Mouse (Mus musculus) ovary, postnatal 14 days (tissue): Measurements from ENCODE around the gene Glt8d1.
A peak's percentile ranks its signal among the peaks of the same experiment; 100 is the strongest.

Experiments used
- DNase-seq: peaks from one replicate; pipeline ENCODE4 v3.0.0; 2022; ENCODE audit warnings: low spot score

Gene Glt8d1

DNA sequence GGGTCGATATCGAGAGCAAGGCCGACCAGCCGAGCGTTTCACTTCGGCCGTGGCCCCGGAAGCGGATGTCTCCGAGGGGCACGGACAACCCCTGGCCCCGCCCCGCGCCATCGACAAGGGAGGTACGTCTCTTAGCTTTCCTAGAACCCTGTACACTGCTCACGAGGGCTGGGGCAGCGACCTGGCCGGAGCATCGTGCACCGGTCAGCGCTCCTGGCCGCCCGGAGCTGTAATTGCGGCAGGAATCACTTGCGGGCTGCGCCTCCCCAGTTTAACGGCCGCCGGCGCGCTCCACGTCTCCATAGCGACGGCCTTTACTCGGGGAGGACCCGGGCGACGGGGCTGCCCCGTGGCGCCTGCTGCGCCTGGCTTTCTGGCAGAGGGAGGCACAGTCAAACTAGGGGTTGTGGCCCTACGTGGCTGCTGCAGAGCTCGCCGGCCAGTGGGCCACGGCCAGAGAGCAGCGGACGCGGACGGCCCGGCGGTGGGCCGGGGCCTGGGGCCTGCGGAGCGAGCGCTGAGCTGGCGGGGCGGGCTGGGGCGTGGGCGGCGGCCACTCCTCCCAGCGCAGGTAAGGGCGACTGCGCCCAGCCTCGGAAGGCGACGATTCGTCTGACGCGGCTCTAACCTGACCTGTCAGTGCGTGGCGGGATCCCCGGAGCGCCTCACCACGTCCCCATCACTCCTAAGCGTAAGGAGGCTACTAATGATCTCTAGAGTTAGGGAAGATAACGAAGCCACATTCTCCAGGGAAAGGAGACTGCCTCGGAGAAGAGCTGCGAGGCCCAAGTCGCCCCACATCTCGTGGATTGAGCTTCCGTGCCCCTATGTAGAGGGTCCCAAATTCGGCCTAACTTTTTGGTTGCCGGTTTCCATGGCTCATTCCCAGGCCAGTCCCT lies at the start of gene Glt8d1, which contains the start of gene Spcs1:
TSS of gene Glt8d1 (plus strand) at position 94 of the 899 bp plus-strand sequence.
TSS of gene Spcs1 (minus strand) at position 366 of the 899 bp plus-strand sequence.
- DNase-seq, result peak; percentile 79

DNA sequence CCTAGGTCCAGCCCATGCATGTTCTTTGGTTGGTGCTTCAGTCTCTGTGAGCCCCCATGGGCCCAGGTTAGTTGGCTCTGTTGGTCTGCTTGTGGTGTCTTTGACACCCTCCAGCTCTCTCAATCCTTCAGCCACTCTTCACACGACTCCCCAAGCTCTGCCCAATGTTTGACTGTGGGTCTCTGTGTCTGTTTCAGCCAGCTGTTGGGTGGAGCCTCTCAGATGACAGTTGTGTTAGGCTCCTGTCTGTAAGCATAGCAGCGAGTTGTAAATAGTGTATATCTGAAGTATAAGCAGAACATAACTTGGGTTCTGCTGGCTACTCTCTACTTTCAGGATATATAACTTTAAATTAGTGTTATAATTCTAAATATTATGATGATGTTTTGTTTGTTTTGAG lies 42.7 kb upstream of the Glt8d1 start:
- no peak for DNase-seq

DNA sequence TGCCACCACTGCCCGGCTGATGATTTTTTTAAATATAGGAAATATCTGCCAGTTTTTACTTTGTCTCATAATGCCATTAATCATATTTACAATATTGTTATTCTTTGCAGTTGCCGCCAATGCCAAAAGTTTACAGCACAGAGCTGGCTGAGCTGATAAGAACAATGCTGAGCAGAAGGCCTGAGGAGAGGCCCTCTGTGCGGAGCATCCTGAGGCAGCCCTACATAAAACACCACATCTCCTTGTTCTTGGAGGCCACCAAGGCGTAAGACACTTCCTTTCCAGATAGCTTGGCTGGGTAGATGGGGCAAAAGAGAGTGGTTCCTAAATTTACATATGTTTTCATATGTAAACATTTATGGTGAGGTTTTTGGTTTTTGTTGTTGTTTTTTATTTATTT lies 42.2 kb upstream of the Glt8d1 start:
- DNase-seq, result no peak

DNA sequence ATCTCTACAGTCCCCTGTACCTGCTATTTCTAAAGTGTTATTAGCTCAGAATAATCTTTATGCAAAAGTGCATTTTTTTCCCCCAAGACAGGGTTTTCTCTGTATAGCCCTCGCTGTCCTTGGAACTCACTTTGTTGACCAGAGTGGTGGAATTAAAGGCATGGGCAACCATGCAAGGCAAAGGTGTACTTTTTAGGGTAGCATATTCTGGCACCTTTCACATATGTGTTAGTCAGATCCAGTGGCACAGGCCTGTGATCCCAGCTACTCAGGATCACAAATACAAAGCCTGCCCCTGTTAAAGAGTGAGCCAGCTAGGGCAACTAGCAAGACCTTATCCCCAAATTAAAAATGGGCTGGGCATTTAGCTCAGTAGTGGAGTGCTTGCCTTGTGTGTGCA lies 40.8 kb upstream of the Glt8d1 start:
- no peak for DNase-seq

DNA sequence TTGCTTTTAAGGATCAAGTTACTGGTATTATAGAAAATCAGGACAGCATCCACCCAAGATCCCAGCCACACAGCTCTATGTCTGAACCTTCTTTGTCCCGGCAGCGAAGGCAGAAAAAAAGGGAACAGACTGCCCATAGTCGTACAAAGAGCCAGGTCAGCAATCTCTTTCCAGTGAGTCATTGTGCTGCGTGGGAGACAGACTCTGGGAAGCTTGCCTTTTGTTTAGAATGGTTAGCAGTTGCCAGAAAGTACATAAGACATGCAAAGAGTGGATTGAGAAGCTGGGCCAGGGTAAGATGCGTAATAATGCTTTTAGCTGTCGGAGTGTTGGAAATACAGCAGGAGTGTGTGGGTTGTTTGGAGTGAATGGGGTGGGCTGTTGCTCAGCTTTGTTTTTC lies 27.0 kb upstream of the Glt8d1 start:
- peak; percentile 15 for DNase-seq

DNA sequence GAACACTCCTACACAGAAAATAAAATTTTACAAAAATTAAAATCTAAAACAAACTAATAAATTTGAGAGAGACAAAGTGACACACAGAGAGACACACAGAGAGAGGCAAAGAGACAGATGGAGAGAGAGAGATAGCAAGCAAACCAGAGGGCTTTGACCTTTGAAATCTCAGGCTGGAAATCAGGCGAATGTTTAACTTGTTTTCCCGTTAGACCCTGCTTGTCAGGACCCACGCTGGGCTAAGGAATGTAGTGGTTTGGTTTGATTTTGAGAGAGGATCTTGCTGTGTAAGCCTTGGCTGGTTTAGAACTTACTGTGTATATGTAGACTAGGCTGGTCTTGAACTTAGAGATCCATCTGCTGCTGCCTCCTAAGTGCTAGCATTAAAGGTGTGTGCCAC lies 25.0 kb upstream of the Glt8d1 start:
- DNase-seq, result no peak

DNA sequence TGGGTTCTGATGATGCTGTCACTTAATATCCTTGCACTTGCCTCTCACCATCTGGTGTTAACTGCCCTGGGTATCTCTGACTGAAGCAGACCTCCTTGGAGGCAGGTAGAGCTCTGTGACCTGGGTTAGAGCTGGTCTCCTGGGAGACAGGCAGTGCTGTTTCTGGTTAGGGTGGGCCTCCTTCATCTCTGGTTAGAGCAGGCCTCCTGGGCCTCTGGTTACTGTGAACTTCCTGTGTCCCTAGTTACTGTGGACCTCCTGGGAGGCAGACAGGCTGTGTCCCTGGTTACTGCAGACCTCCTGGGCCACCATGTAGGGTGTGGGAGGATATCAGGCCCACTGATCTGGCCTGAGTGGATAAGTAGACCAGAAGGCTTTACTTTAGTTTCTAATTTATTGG lies 4.8 kb upstream of the Glt8d1 start:
- no peak for DNase-seq

DNA sequence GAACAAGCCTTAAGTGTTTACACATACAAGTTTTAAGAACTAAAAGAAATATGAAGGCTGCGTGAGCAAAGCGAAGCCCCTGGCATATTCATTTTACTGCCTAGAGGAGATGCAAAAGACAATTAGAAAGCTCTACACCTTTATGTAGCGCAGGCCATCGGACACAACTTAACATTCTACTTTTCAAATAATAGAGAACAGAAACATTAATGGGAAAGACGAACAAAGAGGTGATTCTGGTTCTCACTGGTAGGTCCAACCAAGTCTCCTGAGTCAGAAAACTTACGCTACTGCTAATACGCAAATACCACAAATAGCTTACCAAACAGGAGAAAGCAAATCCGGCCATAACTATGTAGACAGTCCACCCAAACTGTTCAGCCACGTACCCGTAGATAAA lies 844 bp upstream of the Glt8d1 start:
- no peak for DNase-seq

DNA sequence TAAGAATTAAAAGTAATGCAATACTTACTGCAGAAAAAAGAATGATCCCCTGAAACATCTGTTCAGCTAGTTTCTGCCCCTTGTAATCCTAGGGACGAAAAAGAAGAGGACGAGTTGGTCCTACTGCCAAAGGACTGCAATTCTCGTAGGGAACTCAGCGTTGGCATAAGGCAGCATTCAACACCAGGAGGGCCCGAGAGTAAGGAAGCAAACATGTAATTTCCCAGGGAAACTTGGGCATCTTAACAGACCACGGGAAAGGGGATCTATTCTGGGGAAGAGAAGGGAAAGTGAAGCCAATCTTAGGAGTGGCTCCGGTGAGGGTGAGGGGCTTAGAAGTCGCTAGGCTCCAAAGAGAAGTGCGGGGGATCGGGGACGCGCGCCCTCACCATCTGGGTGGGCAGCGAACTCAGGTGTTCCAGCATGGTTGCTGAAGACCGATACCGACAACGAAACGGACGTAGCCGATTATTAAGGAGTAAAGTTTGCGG lies 339 bp upstream of the Glt8d1 start:
- no peak for DNase-seq

DNA sequence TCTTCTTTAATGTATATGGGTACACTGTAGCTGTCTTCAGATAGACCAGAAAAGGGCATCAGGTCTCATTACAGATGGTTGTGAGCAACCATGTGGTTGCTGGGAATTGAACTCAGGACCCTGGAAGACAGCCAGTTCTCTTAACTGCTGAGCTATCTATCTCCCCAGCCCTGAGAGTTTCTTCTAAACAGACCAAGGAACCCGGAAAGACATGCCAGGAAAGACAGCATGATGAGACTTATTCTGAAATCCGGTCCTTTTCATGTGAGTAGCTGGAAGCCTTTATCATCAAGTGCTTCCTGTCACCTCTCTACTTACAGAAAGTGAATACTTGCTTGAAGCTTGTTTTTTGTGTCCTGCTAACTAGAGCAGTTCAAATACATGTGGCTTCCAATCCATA lies 3.3 kb downstream of the Glt8d1 start:
- DNase-seq, result no peak

DNA sequence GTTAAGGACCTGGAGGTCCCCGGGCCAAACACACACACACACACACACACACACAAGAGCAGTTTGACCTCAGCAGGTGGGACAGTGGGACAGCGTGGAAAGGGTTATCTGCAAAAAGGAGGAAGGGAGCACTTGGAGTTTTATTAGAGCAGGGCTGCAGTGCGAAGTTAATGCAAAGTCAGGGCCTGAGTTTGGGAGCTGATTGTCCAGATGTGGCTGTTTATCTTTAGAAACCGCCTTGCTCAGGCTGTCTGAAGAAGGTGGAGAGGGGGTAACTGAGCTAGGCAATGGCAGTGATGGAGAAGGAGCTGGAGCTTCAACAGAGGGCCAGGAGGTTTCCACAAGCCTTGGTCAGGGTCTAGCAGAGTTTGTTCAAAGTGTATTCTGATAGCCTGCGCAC lies 5.6 kb downstream of the Glt8d1 start:
- no peak for DNase-seq

DNA sequence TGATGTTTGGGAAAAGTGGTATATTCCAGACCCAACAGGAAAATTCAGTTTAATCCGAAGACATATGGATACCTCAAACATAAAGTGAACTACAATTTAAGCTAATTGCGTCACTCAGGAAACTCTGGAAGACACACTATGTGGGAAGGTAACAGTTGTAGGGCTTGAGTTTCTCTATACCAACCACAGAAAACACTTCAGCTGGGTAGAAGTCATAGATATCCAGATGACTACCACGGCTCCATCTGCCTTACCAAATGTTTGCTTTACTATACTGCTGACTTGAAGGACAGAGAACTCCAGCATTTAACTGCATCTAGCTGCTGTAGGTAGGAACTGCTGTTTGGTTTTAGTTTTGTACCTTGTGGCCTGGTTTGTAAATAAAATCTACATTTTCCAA lies 10.4 kb downstream of the Glt8d1 start:
- DNase-seq, result no peak

DNA sequence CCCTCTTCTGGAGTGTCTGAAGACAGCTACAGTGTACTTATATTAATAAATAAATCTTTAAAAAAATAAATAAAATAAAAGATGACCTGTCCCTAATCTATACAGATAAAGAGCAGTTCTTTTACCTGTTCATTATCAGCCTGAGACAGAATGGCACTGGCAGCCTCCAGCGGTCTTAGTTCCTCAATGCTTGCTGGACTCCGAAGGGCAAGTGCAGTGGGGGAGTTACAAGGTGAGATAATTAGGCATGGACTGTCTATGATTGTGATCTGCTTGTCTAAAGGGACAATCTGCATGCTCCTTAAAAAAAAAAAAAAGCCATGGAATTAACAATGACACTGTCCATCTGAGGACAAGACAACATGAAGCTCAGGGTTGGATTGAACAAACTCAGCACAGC lies 12.7 kb downstream of the Glt8d1 start:
- no peak for DNase-seq

DNA sequence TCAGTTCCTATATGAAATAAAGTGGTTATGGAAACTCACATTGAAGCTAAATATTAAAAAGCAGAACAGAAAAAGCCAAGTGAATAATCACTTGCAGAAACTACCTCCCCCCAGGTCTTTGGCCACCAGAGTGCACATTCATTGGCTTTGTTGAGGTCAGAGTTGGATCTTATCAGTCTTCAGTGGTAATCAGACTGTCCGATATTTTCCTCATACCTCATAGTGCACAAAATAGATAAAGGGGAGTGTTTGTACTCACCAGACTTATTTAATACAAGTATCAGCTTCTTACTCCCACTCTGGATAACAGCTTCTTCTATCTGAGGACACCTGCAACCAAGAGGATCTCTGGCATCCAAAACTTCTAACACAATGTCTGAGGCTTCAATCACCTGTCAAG lies 14.9 kb downstream of the Glt8d1 start:
- DNase-seq, result no peak

DNA sequence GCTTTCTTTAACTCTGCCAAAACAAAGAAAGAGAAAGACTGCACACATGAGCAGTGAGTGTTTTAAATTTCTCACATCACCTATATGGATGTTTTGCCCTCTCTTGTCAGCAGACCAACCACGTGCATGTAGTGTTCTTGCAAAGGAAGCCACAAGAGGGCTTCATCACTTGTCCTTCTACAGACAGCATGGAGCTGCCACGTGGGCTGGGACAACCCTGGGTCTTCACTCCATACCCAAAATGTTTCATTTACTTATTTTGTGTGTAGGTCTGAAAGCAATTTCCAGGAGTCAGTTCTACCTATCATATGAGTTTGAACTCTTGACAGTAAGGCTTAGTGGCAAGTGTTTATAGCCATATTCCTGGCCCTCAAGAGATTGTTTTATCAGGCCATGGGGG lies 16.7 kb downstream of the Glt8d1 start:
- DNase-seq, result no peak

DNA sequence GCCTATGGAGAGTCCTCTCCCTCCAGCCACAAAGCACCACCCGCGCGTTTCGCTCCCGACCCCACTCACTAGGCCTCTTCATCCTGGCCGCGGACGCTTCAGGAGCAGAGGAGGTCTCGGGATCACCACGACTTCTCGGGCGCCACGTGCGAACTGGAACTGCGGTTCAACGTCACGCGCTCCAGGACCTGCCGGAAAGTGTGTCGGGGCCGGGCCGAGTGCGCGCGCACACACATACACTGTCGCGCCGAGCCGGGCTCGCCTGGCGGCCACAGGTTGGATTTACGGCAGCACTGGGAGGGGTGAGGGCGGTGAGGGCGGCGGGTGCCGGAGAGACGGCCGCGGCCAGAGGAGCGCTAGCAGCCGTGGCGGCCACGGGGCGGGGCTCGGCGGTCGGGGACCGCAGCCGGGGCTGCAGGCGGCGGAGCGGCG lies 17.7 kb downstream of the Glt8d1 start, which contains the start of the genes Pbrm1 and Gnl3:
TSS of gene Pbrm1 (plus strand) at position 279 of the 432 bp plus-strand sequence.
TSS of gene Gnl3 (minus strand) at position 293 of the 432 bp plus-strand sequence.
- peak; percentile 92 for DNase-seq

DNA sequence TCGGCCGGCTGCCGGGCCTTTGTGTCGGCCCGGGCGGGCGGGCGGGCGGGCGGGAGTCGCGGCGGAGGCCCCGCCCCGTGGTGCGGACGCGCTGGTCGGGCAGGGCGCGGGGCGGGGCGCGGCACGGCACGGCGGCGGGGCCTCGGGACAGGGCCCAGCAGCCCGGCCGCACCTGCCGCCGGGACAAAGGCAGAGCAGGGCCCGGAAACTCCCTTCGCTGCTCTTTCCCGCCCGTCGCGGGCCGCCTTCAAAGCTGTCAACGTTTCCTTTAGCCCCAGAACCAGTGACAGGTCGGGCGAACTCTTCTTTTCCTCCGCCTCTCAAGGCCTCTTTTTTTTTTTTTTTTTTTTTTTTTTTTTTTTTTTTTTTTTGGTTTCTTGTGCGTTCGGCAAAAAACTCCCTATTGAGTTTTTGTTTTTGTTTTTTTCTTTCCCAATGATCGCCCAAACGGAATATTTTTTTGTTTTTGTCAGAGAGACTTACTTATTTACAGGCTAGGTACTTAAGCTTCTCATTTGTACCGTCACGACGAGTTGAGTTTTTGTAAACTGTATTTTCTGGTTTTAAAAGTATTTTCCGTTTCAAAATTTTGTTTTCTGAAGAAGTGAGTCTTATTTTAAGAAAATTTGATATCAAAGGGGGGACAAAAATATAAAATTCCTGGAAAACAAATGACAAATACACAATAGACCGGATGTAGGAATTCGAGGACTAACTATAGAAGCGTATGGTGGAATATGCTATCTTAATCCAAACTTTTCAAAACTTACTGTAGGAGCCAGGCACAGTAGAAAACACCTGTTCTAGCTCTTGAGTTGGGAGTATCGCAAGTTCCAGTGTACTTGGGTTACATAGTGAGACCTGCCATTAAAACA lies 18.4 kb downstream of the Glt8d1 start:
- DNase-seq, result peak; percentile 52

DNA sequence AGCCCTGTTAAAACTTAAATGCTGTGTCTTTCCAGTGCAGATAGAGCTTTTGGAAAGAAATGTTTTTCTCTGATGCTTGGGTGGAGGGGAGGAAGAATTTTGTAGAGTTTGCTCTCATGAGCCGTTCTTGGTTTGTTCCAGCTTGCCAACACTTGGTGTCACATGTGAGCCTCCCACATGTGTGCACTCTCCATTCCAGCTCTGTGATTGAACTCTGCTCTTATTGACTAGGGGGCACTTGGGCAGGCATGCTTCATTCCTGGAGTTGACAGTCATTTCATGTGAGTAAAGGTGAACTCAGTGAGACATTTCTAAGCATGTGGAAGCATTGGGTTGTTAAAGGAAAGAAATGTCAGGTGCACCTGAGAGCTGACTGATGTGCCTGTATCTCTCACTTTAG lies 21.4 kb downstream of the Glt8d1 start:
- DNase-seq, result no peak

DNA sequence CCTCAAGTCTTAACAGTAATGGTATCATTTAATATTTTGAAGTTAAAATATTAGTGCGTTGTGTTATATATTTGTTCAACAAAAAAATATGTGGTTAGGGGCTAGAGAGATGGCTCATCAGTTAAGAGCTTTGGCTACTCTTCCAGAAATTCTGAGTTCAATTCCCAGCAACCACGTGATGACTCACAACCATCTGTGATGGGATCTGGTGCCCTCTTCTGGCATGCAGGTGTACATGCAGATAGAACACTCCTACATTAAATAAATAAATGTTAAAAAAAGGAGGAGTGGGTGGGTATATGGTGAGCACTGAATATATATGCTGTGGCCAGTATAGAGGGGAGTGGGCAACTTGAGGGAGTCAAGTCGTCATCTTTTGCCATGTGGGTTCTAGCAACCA lies 24.6 kb downstream of the Glt8d1 start:
- DNase-seq, result no peak

DNA sequence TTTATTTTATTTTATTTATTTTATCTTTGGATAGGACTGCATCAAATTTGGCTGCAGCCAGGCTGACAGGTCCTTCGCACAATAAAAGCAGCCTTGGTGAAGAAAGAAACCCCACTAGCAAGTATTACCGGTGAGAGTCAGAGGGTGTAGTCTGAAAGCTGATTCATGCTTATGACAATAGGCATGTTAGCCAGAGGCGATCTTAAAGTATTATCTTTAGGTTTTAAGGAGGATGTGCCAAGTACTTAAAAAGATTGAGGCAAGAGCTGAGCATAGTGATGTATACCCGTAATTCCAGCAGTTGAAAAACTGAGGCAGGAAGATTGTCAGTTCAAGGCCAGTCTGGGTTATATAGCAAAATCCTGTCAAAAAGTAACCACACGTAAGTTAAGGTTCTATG lies 44.1 kb downstream of the Glt8d1 start:
- DNase-seq, result no peak

DNA sequence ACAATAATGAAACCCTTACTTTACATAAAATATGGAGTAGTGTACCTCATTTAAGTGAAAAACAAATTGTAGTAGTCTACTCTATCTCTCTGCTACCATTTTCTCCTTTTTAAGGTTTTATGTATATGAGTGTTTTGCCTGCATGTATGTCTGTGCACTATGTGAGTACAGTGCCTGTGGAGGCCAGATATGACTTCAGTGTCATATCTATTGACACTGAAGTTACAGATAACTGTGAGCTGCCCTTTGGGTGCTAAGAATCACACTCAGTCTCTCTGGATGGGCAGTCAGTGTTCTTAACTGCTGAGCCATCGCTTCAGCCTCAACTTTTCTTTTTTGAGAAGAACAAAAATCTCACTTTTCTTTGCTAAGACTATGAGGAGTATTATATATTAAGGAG lies 44.6 kb downstream of the Glt8d1 start:
- DNase-seq, result no peak
